Mouse (Mus musculus) brain, embryonic 14.5 days (tissue): Measurements from ENCODE around the gene Rragd.

Source experiments
- CTCF ChIP-seq: fragments of 200-500 bp; IDR thresholded peaks from 2 replicates; pipeline ENCODE4 v1.5.1; 2012; ENCODE audit warnings: inconsistent platforms, mild to moderate bottlenecking, moderate library complexity, borderline replicate concordance; ENCODE audit not compliant: insufficient read depth, insufficient read length; ENCODE audit errors: extremely low read depth
- POLR2A ChIP-seq: fragments of 200-500 bp; IDR thresholded peaks from 2 replicates; pipeline ENCODE4 v1.6.1; 2012; ENCODE audit warnings: mild to moderate bottlenecking, inconsistent platforms, borderline replicate concordance; ENCODE audit not compliant: poor library complexity, insufficient read depth, insufficient read length, severe bottlenecking; ENCODE audit errors: extremely low read depth

DNA sequence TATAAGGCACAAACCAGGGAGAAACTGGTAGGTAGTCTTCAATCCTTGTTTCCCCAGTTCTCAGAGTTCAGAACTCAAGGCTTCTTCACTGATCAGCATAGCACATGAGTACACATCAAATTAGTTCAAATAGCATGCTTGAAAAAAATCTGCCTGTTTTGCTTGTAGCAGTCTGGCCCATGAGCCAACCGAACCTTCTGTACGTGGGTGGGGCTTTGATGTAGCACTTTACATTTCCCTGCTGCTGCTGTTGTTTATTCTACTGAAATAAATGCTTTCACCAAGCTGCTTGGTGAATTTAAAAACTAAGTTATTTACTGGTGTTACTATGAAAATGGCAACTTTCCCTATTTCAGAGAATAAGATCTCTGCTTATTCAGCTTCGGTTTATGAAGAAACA lies 69.2 kb downstream of the Rragd start:
- TF ChIP-seq CTCF = no peak
- TF ChIP-seq POLR2A = no peak
